Mouse (Mus musculus) embryonic fibroblast, embryonic 13.5 days (primary cell): Measurements from ENCODE around the gene Gm21964.

Experiments
- CTCF ChIP-seq: IDR thresholded peaks from 2 replicates; pipeline ENCODE4 v1.5.1; 2011; ENCODE audit warnings: mild to moderate bottlenecking, control low read depth, low read length, moderate library complexity, borderline replicate concordance; ENCODE audit not compliant: insufficient read depth
- POLR2A ChIP-seq: IDR thresholded peaks from 2 replicates; pipeline ENCODE4 v1.6.1; 2011; ENCODE audit warnings: low read depth, mild to moderate bottlenecking, control low read depth, low read length, moderate library complexity

DNA sequence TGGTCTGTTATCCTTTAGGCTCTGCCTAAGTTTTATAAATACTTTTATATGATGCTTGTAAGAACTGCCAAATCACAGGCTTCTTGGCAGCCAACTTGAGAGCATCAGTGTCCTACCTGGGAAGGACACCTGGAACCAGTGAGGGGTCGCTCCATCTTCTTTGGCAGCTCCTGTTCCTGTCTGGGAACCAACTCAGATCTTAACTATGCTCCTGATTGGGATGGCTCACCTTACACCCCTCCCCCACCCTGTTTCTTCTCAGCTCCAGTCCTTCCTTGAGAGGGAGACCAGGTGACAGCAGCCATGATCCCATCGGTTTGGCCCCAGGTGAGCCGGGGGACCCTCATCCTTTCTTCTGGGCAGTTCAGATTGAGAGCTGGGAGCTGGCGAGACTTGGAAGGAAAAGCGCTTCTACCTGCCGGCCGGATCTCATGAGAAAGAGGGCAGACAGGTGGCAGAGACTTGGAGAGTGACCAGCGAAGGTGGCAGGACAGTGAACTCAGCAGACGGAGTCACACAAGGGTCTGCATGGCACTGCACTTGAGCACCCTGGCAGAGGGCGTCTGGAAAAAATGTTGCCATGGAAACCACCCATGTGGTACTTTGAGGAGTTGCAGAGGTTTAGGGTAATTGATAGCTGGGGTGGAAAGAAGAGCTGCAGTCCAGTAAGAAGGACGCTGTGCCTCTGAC lies 18.4 kb upstream of the Gm21964 start:
- TF ChIP-seq CTCF (no peak), POLR2A (no peak)
